Mouse (Mus musculus): ENCODE measurements around the gene 4932414N04Rik.
A peak's percentile ranks its signal among the peaks of the same experiment; 100 is the strongest.
"Not testable (repeated sequence)": the region's sequence is repeated elsewhere in the genome, so short reads cannot be mapped to it uniquely, and the experiment has no call there.

Gene 4932414N04Rik

GRCm38 (mm10) chr2:68656186-68656585, at the start of gene 4932414N04Rik:
Gene 4932414N04Rik (plus strand): TSS chr2:68656486.
- not testable (repeated sequence) for DNase-seq (ENCODE audit: low read depth in 1 of 2, low spot score in 2 of 2)

- no peak for DNase-seq (ENCODE audit: low read depth in 1 of 2, low spot score in 2 of 2)
These were observed 75.9 kb downstream of the 4932414N04Rik start for GRCm38 (mm10) chr2:68732216-68732615.

GRCm38 (mm10) chr2:68739772-68740739, 83.8 kb downstream of the 4932414N04Rik start:
- DNase-seq (ENCODE audit: low read depth in 1 of 2, low spot score in 2 of 2) = no peak

- no peak for DNase-seq (ENCODE audit: low read depth in 1 of 2, low spot score in 2 of 2)
These were observed 88.3 kb downstream of the 4932414N04Rik start for GRCm38 (mm10) chr2:68744599-68744998.

GRCm38 (mm10) chr2:68756179-68756578, 99.9 kb downstream of the 4932414N04Rik start:
- DNase-seq (ENCODE audit: low read depth in 1 of 2, low spot score in 2 of 2) = no peak

GRCm38 (mm10) chr2:68756793-68757192, 100.5 kb downstream of the 4932414N04Rik start:
- DNase-seq (ENCODE audit: low read depth in 1 of 2, low spot score in 2 of 2) = no peak

- DNase-seq (ENCODE audit: low read depth in 1 of 2, low spot score in 2 of 2) = no peak
These were observed 109.1 kb downstream of the 4932414N04Rik start for GRCm38 (mm10) chr2:68765371-68765770.

- no peak for DNase-seq (ENCODE audit: low read depth in 1 of 2, low spot score in 2 of 2)
These were observed 111.1 kb downstream of the 4932414N04Rik start for GRCm38 (mm10) chr2:68767186-68767890.

GRCm38 (mm10) chr2:68782268-68783132, 126.2 kb downstream of the 4932414N04Rik start:
- DNase-seq (ENCODE audit: low read depth in 1 of 2, low spot score in 2 of 2) = no peak

GRCm38 (mm10) chr2:68783664-68784063, 127.4 kb downstream of the 4932414N04Rik start:
- not testable (repeated sequence) for DNase-seq (ENCODE audit: low read depth in 1 of 2, low spot score in 2 of 2)

- peak; percentile 40 to 47 for DNase-seq (ENCODE audit: low read depth in 1 of 2, low spot score in 2 of 2)
These were observed 128.6 kb downstream of the 4932414N04Rik start for GRCm38 (mm10) chr2:68784710-68785427.

- no peak for DNase-seq (ENCODE audit: low read depth in 1 of 2, low spot score in 2 of 2)
These were observed 130.9 kb downstream of the 4932414N04Rik start for GRCm38 (mm10) chr2:68787161-68787675.

GRCm38 (mm10) chr2:68792296-68792695, 136.0 kb downstream of the 4932414N04Rik start:
- DNase-seq (ENCODE audit: low read depth in 1 of 2, low spot score in 2 of 2) = no peak

GRCm38 (mm10) chr2:68793472-68793871, 137.2 kb downstream of the 4932414N04Rik start:
- no peak for DNase-seq (ENCODE audit: low read depth in 1 of 2, low spot score in 2 of 2)

- no peak for DNase-seq (ENCODE audit: low read depth in 1 of 2, low spot score in 2 of 2)
These were observed 137.9 kb downstream of the 4932414N04Rik start for GRCm38 (mm10) chr2:68794181-68794580.

- DNase-seq (ENCODE audit: low read depth in 1 of 2, low spot score in 2 of 2) = no peak
These were observed 138.3 kb downstream of the 4932414N04Rik start for GRCm38 (mm10) chr2:68794616-68795015.

- DNase-seq (ENCODE audit: low read depth in 1 of 2, low spot score in 2 of 2) = peak in 1 of 2 experiments; percentile 24
These were observed 139.9 kb downstream of the 4932414N04Rik start for GRCm38 (mm10) chr2:68796011-68796775.

GRCm38 (mm10) chr2:68797106-68797505, 140.8 kb downstream of the 4932414N04Rik start:
- DNase-seq (ENCODE audit: low read depth in 1 of 2, low spot score in 2 of 2) = no peak

Measured in monocyte, adult 2 months (primary cell).